Mouse (Mus musculus): ENCODE data around the gene Stx6.

DNA sequence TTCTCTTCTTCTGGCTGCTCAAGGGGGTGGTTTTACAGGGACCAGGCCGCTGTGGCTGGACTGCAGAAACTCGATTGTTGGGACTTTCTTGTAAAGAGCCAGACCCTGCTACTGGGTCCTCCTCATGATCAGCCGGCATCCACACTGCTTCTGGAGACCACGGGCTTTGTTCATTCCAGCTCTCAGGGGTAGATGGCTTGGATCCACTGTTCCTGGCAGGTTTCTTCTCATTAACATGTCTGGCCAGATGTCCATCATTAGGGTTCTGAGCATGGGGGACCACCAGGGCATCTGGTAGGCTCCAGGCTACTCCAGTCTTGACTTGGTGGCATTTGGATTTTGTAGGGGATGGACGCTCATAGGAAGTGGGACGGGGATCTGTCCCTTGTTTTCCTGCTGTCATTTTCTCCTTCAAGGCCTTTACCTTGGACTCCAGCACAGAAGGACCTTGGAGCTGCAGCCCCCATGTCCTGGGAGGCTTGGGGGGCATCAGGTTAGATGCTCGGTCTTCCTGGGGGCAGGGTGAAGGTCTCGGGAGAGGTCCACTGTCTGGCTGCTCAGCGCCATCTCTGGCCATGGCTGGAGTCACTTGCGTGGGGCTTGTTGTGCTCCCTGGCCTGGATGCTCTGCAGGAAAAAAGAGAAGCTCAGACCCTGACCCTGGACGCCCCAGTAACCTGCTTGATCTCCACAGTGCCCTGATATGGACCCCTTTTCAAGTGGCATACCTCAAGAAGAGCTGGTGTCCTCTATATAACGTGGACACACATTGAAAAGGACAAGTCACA, 83.4 kb downstream of the Stx6 start:
- TF ChIP-seq CTCF (IDR thresholded peaks at IDR 0.05; ENCODE audit: low read depth, low read length) = no peak
- TF ChIP-seq POLR2A (IDR thresholded peaks at IDR 0.05; ENCODE audit: borderline replicate concordance, low read depth, low read length) = no peak

Data from bone marrow macrophage, adult 2 months (primary cell).